Mouse (Mus musculus) limb, embryonic 12.5 days (tissue): ENCODE data around the gene Sirpb1a. TPM values are rescaled to one million over a fixed set of nuclear protein-coding genes. Genes with fewer than 3 reads are reported as not detected.

ENCODE experiments used
- ATAC-seq: fragments of 200-750 bp; cut with Nextera tagmentation; 2 replicates; pipeline ENCODE4 v1.8.0; 2017; ENCODE audit warnings: low read depth, moderate TSS enrichment; ENCODE audit not compliant: insufficient number of reproducible peaks, insufficient read depth, low FRiP score, low TSS enrichment
- H3K27ac ChIP-seq: fragments of 300-500 bp; sonication (generic); 2 replicates; pipeline ENCODE4 v1.5.1; 2016; ENCODE audit warnings: mild to moderate bottlenecking, moderate library complexity
- H3K27me3 ChIP-seq: fragments of 300-500 bp; sonication (generic); 2 replicates; pipeline ENCODE4 v1.6.1; 2016; ENCODE audit warnings: mild to moderate bottlenecking, moderate library complexity
- H3K36me3 ChIP-seq: fragments of 300-500 bp; sonication (generic); 2 replicates; pipeline ENCODE4 v1.6.1; 2016; ENCODE audit warnings: mild to moderate bottlenecking, moderate library complexity
- H3K4me1 ChIP-seq: fragments of 300-500 bp; sonication (generic); replicated peaks from 2 replicates; pipeline ENCODE4 v1.6.1; 2016
- H3K4me2 ChIP-seq: fragments of 300-500 bp; sonication (generic); 2 replicates; pipeline ENCODE4 v1.6.1; 2016; ENCODE audit warnings: mild to moderate bottlenecking, moderate library complexity
- H3K4me3 ChIP-seq: fragments of 300-500 bp; sonication (generic); replicated peaks from 2 replicates; pipeline ENCODE4 v1.5.1; 2016; ENCODE audit warnings: mild to moderate bottlenecking
- H3K9ac ChIP-seq: fragments of 300-500 bp; sonication (generic); replicated peaks from 2 replicates; pipeline ENCODE4 v1.6.1; 2016; ENCODE audit warnings: mild to moderate bottlenecking, moderate library complexity
- H3K9me3 ChIP-seq: fragments of 300-500 bp; sonication (generic); 2 replicates; pipeline ENCODE4 v1.6.1; 2016; ENCODE audit warnings: mild to moderate bottlenecking, moderate library complexity
- WGBS: fragments of 180-500 bp; shearing (Covaris S2); methylation state at CpG from one replicate; pipeline ENCODE4 v1.1.7; 2016; 5-methylcytosine and 5-hydroxymethylcytosine counted together
- polyA plus RNA-seq: library from polyadenylated mRNA; unstranded; fragments of >200 nt; fragmentation: Nextera tagmentation; extraction: Ambion mirVana; gene quantifications from 2 replicates; pipeline ENCODE4 v1.2.1, GENCODE M21; 2016

Gene Sirpb1a
- polyA plus RNA-seq, 1 experiment from 2014 or later, result not detected

DNA sequence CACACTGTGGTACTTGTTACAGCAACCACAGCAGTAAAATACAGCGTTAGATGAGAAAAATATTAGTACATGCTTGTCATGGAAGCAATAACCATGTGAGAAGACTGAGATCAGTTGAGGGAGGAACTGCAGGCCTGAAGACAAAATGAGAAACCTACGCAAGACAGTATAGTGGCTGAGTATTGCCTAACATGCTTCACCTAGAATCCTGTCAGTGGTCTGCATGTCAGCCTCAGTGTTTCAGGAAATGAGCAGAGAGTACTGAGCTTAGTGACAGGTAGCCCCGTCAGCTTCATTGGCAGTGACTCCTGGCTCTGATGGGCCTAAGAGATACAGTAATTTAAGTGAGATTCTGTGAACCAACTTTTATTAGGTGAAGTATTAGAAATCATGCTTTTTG, 94.8 kb downstream of the Sirpb1a start:
- ATAC-seq, result no peak
- Histone ChIP-seq H3K4me1 (no peaks in the 10 kb centered on the region), H3K9me3 (peaks cover 3% of the 10 kb centered on the region; the same call in 1 of the 2 replicates), H3K4me2 (no peak overlapping the region), H3K27ac (no peak overlapping the region), H3K36me3 (no peaks in the 10 kb centered on the region), H3K4me3 (no peak overlapping the region), H3K9ac (no peak overlapping the region), H3K27me3 (no peaks in the 10 kb centered on the region)
- WGBS, result 69% methylated on average over 3 of the region's 3 CpGs

DNA sequence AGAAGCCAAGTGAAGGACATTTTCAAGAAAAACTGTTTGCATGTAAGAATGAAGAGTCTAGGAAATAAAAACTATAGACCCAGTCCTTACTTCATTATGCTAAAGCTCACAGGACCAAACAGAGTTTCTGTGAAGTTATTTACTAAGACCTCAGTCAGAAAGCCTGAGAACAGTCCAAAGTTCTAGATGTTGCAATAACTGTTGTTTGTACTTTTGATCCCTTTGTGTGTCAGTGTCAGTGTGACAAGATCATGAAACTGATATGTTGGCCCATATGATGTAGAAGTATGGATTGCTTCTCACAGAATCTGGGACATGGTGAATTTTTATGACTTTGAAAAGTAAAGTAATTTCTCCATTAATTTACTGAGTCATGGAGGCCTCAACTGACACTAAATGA, 96.8 kb downstream of the Sirpb1a start:
- Histone ChIP-seq H3K4me2 (no peak overlapping the region), H3K4me1 (no peaks in the 10 kb centered on the region), H3K9me3 (peaks cover 3% of the 10 kb centered on the region; the same call in 1 of the 2 replicates), H3K27me3 (no peaks in the 10 kb centered on the region), H3K4me3 (no peak overlapping the region), H3K27ac (no peak overlapping the region), H3K36me3 (no peaks in the 10 kb centered on the region), H3K9ac (no peak overlapping the region)
- ATAC-seq, result no peak

Other genes with a start within 250 kb of the Sirpb1a start
- not detected in 2 replicates for gene Gm9733, start 94.2 kb downstream of the Sirpb1a start, polyA plus RNA-seq
- not detected in 2 replicates for gene Sirpb1b, start 148.5 kb upstream of the Sirpb1a start, polyA plus RNA-seq